Comparison of ENCODE assay signal across 9 mouse cellular contexts in the genomic region with DNA sequence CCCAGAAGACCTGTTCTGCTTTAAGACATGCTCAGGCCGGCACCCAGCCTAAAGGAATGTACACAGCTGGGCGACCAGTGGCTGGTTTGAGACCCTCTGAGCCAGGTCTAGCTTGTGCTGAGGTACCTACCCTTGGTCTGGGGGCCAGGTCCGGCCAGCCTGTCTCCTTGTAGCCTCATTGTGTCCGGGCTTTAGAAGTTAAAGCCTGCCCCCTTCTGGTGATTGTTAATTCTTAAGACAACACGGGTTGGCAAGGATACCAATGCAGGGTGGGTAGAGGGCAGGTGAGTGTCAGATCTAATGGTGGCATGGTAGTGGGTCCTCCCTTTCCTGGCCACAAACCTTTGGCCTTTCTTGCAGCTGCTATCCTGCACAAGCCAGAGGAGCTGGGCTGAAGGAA.
DNase-seq lines count a peak whose midpoint lies in the region; ATAC-seq and TF ChIP-seq lines count a peak whose summit lies in the region.
"Had no signal": no experiment of that assay in that cellular context is flagged by ENCODE, and none has a peak within 500 bp of the region (broad histone marks: within the 10 kb centered on the region; RNA-seq: fewer than 3 reads in every experiment).

No protein-coding gene starts in this region.

- no peaks in the 10 kb centered on the region for H3K36me3 ChIP-seq in liver, embryonic 14.5 days (replicated peaks; ENCODE audit: control insufficient read depth, insufficient read depth, low read depth)
- no peaks in the 10 kb centered on the region for H3K36me3 ChIP-seq in liver, embryonic 12.5 days
- H3K36me3 ChIP-seq in forebrain, postnatal 0 days (ENCODE audit: insufficient read depth) = no peaks in the 10 kb centered on the region
- H3K36me3 ChIP-seq in kidney, embryonic 14.5 days (ENCODE audit: control insufficient read depth, insufficient read depth, low read length) = no peaks in the 10 kb centered on the region
- H3K36me3 ChIP-seq: stomach, embryonic 15.5 days had no signal

- H3K4me1 ChIP-seq in liver, embryonic 14.5 days (replicated peaks; ENCODE audit: control insufficient read depth in 2 of 2, insufficient read depth in 2 of 2, low read length in 1 of 2) = no peaks in the 10 kb centered on the region
- H3K4me1 ChIP-seq in liver, embryonic 12.5 days = no peaks in the 10 kb centered on the region
- H3K4me1 ChIP-seq in forebrain, postnatal 0 days (ENCODE audit: insufficient read depth) = no peaks in the 10 kb centered on the region
- H3K4me1 ChIP-seq in kidney, embryonic 14.5 days (ENCODE audit: control insufficient read depth, insufficient read depth, low read length) = no peaks in the 10 kb centered on the region
- H3K4me1 ChIP-seq: stomach, embryonic 15.5 days had no signal

- no peak for DNase-seq in liver, embryonic 14.5 days (ENCODE audit: low read depth in 3 of 3, low spot score in 3 of 3)
- peak; percentile 44 to 50 for DNase-seq in cerebellum, adult 18-20 months
- DNase-seq in forebrain, postnatal 0 days = peak; percentile 66
- DNase-seq in lung, postnatal 10 days = peak; percentile 52
- peak; percentile 12 for DNase-seq in right cerebral cortex, postnatal 4 days
- no peak for DNase-seq in thymus, postnatal 25 days

- no peak overlapping the region for H3K9ac ChIP-seq in liver, embryonic 14.5 days (replicated peaks)
- no peak overlapping the region for H3K9ac ChIP-seq in liver, embryonic 12.5 days
- no peak overlapping the region for H3K9ac ChIP-seq in forebrain, postnatal 0 days
- no peak overlapping the region for H3K9ac ChIP-seq in kidney, embryonic 14.5 days (ENCODE audit: low read depth, low read length)
- H3K9ac ChIP-seq: stomach, embryonic 15.5 days had no signal

- no peak overlapping the region for H3K27ac ChIP-seq in liver, embryonic 14.5 days
- H3K27ac ChIP-seq in liver, embryonic 12.5 days = no peak overlapping the region
- no peak overlapping the region for H3K27ac ChIP-seq in forebrain, postnatal 0 days (ENCODE audit: low read depth, low read length)
- H3K27ac ChIP-seq in kidney, embryonic 14.5 days (ENCODE audit: low read depth, low read length) = no peak overlapping the region
- H3K27ac ChIP-seq: stomach, embryonic 15.5 days had no signal

- no peak overlapping the region for H3K4me3 ChIP-seq in liver, embryonic 14.5 days (ENCODE audit: insufficient read depth in 1 of 2, low read depth in 2 of 2, low read length in 2 of 2)
- no peak overlapping the region for H3K4me3 ChIP-seq in liver, embryonic 12.5 days
- H3K4me3 ChIP-seq in forebrain, postnatal 0 days (ENCODE audit: low read depth, low read length) = no peak overlapping the region
- no peak overlapping the region for H3K4me3 ChIP-seq in kidney, embryonic 14.5 days (ENCODE audit: low read length)
- H3K4me3 ChIP-seq: stomach, embryonic 15.5 days had no signal

- TF ChIP-seq CTCF in liver, embryonic 14.5 days (IDR thresholded peaks at IDR 0.05; ENCODE audit: low read depth) = peak; percentile 35
- TF ChIP-seq CTCF in forebrain, postnatal 0 days (IDR thresholded peaks at IDR 0.05; ENCODE audit: low read depth) = peak; percentile 72

- H3K9me3 ChIP-seq in liver, embryonic 14.5 days (ENCODE audit: control insufficient read depth, low read length) = no peaks in the 10 kb centered on the region
- H3K9me3 ChIP-seq in liver, embryonic 12.5 days (replicated peaks) = no peaks in the 10 kb centered on the region
- H3K9me3 ChIP-seq in forebrain, postnatal 0 days (ENCODE audit: low read length) = no peaks in the 10 kb centered on the region
- H3K9me3 ChIP-seq in kidney, embryonic 14.5 days (ENCODE audit: control insufficient read depth, low read length) = peaks cover 2% of the 10 kb centered on the region
- H3K9me3 ChIP-seq: stomach, embryonic 15.5 days had no signal

- no peaks in the 10 kb centered on the region for H3K27me3 ChIP-seq in liver, embryonic 14.5 days (ENCODE audit: control insufficient read depth, insufficient read depth, low read length)
- H3K27me3 ChIP-seq in liver, embryonic 12.5 days (replicated peaks) = no peaks in the 10 kb centered on the region
- no peaks in the 10 kb centered on the region for H3K27me3 ChIP-seq in forebrain, postnatal 0 days (ENCODE audit: insufficient read depth, low read length)
- no peaks in the 10 kb centered on the region for H3K27me3 ChIP-seq in kidney, embryonic 14.5 days (ENCODE audit: control insufficient read depth, insufficient read depth, low read length)
- H3K27me3 ChIP-seq: stomach, embryonic 15.5 days had no signal

- 13% methylated on average over 5 of the region's 5 CpGs for WGBS in liver, embryonic 14.5 days (ENCODE audit: insufficient replicate concordance)
- WGBS in liver, embryonic 12.5 days (ENCODE audit: insufficient replicate concordance) = 14% methylated on average over 5 of the region's 5 CpGs
- WGBS in forebrain, postnatal 0 days = 14% methylated on average over 5 of the region's 5 CpGs
- 20% methylated on average over 5 of the region's 5 CpGs for WGBS in kidney, embryonic 14.5 days

- no peak for TF ChIP-seq EP300 in liver, embryonic 14.5 days (IDR thresholded peaks at IDR 0.05; ENCODE audit: low read depth)

- no peak overlapping the region for H3K4me2 ChIP-seq in liver, embryonic 14.5 days (ENCODE audit: low read depth)
- no peak overlapping the region for H3K4me2 ChIP-seq in liver, embryonic 12.5 days
- H3K4me2 ChIP-seq in forebrain, postnatal 0 days (ENCODE audit: low read depth) = no peak overlapping the region
- H3K4me2 ChIP-seq in kidney, embryonic 14.5 days (replicated peaks; ENCODE audit: low read depth, low read length) = no peak overlapping the region
- H3K4me2 ChIP-seq: stomach, embryonic 15.5 days had no signal

- no peak for ATAC-seq in liver, embryonic 14.5 days (ENCODE audit: insufficient read depth)
- no peak for ATAC-seq in liver, embryonic 12.5 days
- peak; percentile 56; the same call in 1 of the 2 replicates for ATAC-seq in forebrain, postnatal 0 days
- peak; percentile 77 for ATAC-seq in kidney, embryonic 14.5 days (ENCODE audit: low FRiP score, low TSS enrichment)

Comparison
In these comparisons a context has a peak if more than half of its experiments do, and no peak if none do; other contexts are left out.
1. ATAC-seq: peak in forebrain, postnatal 0 days (single experiment) and kidney, embryonic 14.5 days (single experiment); none in liver, embryonic 14.5 days (single experiment) and liver, embryonic 12.5 days (single experiment).
2. DNase-seq: peak in cerebellum, adult 18-20 months (2 of 2), forebrain, postnatal 0 days (single experiment), lung, postnatal 10 days (single experiment) and right cerebral cortex, postnatal 4 days (single experiment); none in liver, embryonic 14.5 days (0 of 3) and thymus, postnatal 25 days (single experiment).